Mouse (Mus musculus): Measurements from ENCODE around the gene Adtrp. TPM values are rescaled to one million over a fixed set of nuclear protein-coding genes. Genes with fewer than 3 reads are reported as not detected.

Adtrp gene
- not detected in 2 replicates for polyA plus RNA-seq (2016; fragmentation: Nextera tagmentation; extraction: Ambion mirVana)

DNA sequence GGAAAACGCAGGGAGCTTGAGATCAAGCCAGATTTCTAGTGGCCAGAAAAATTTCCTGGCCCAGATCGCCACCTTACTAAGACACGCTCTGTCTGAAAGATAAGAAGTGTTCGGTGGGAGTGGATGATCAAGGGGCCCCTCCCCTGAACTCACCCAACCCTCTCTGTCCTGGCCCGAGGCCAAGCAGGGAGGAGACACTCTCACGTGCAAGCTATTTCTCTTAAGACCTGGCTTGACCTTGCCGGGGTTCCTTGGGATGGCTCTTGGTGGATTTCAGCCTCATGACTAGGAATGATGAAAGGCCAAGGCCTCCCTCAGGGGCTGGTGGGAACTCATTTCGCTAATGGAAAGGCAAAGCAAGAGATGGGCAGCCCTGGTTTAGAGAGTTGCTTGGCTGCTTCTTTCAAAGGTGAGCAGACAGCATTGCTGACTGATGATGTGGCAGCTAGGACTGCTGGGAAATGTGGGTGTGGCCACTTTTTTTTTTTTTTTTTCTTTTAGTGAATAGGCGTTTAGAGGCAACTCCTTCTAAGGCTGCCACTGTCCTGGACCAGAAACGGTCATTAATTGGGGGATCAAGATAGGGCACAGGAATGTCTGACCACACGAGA, at the start of gene Adtrp:
TSS of gene Adtrp (minus strand) at position 169 of the 611 bp plus-strand sequence.
- no peak for DNase-seq (ENCODE audit: low spot score)
- WGBS, result 76% methylated on average over 11 of the region's 11 CpGs

DNA sequence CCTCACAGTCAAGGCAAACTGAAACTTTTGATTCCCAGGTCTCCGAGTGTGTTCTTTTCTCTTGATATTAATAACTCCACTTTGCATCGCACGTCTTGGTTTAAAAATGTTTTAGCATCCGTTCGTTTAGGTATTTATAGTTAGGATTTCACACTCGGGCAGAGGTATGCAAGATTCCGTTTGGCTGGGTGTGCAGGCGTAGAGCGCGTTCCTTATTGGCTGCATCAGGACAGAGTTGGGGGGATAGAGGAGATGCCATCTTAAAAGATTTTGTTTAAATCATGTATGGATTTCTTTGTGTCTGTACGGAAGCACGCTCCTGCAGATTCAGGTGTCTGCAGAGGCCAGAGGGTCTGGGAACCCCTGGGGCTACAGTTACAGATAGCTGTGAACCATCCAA, 44.5 kb upstream of the Adtrp start:
- Histone ChIP-seq H3K9me3 (no peaks in the 10 kb centered on the region), H3K36me3 (replicated peaks) (no peaks in the 10 kb centered on the region), H3K4me1 (no peaks in the 10 kb centered on the region), H3K27me3 (replicated peaks; ENCODE audit: low read depth, poor library complexity, severe bottlenecking) (no peaks in the 10 kb centered on the region), H3K27ac (replicated peaks) (no peak overlapping the region), H3K4me3 (no peak overlapping the region)
- DNase-seq (ENCODE audit: low spot score), result no peak
- WGBS, result 92% methylated on average over 12 of the region's 12 CpGs

More for the DNA sequence above, at the start of gene Adtrp:
- Histone ChIP-seq H3K4me3 (no peak within 1 kb of the TSS), H3K4me1 (peaks cover 27% of the 10 kb centered on the region), H3K27me3 (replicated peaks; ENCODE audit: low read depth, poor library complexity, severe bottlenecking) (0 out of 2 replicates have a peak, but pooled peaks cover 7% of the 10 kb centered on the region), H3K36me3 (replicated peaks) (no peaks in the 10 kb centered on the region), H3K27ac (replicated peaks) (no peak within 1 kb of the TSS), H3K9me3 (no peaks in the 10 kb centered on the region)

- no peaks in the 10 kb centered on the region for H3K4me1 ChIP-seq
- no peak overlapping the region for H3K4me3 ChIP-seq
- no peaks in the 10 kb centered on the region for H3K27me3 ChIP-seq (replicated peaks; ENCODE audit: low read depth, poor library complexity, severe bottlenecking)
- 90% methylated on average over 4 of the region's 4 CpGs for WGBS
- DNase-seq (ENCODE audit: low spot score), result no peak
- H3K36me3 ChIP-seq (replicated peaks), result no peaks in the 10 kb centered on the region
- H3K9me3 ChIP-seq, result no peaks in the 10 kb centered on the region
- H3K27ac ChIP-seq (replicated peaks), result no peak overlapping the region
These were observed 43.1 kb upstream of the Adtrp start for GRCm38 (mm10) chr13:41890618-41891017.

- WGBS, result 91% methylated on average over 2 of the region's 2 CpGs
- Histone ChIP-seq H3K4me3 (no peak overlapping the region), H3K27me3 (replicated peaks; ENCODE audit: low read depth, poor library complexity, severe bottlenecking) (no peaks in the 10 kb centered on the region), H3K9me3 (no peaks in the 10 kb centered on the region), H3K4me1 (no peaks in the 10 kb centered on the region), H3K27ac (replicated peaks) (no peak overlapping the region), H3K36me3 (replicated peaks) (no peaks in the 10 kb centered on the region)
- no peak for DNase-seq (ENCODE audit: low spot score)
These were observed 42.7 kb upstream of the Adtrp start for GRCm38 (mm10) chr13:41890111-41890600.

GRCm38 (mm10) chr13:41888644-41889043, 41.2 kb upstream of the Adtrp start:
- Histone ChIP-seq H3K36me3 (replicated peaks) (no peaks in the 10 kb centered on the region), H3K27me3 (replicated peaks; ENCODE audit: low read depth, poor library complexity, severe bottlenecking) (no peaks in the 10 kb centered on the region), H3K4me1 (no peaks in the 10 kb centered on the region), H3K4me3 (no peak overlapping the region), H3K27ac (replicated peaks) (no peak overlapping the region), H3K9me3 (no peaks in the 10 kb centered on the region)
- no peak for DNase-seq (ENCODE audit: low spot score)
- WGBS, result 84% methylated on average over 2 of the region's 2 CpGs

- Histone ChIP-seq H3K27me3 (replicated peaks; ENCODE audit: low read depth, poor library complexity, severe bottlenecking) (no peaks in the 10 kb centered on the region), H3K27ac (replicated peaks) (no peak overlapping the region), H3K9me3 (no peaks in the 10 kb centered on the region), H3K4me3 (no peak overlapping the region), H3K4me1 (no peaks in the 10 kb centered on the region), H3K36me3 (replicated peaks) (no peaks in the 10 kb centered on the region)
- no peak for DNase-seq (ENCODE audit: low spot score)
- WGBS, result 91% methylated on average over 4 of the region's 4 CpGs
These were observed 38.6 kb upstream of the Adtrp start for GRCm38 (mm10) chr13:41886120-41886519.

GRCm38 (mm10) chr13:41883665-41884291, 36.3 kb upstream of the Adtrp start:
- no peak for DNase-seq (ENCODE audit: low spot score)
- Histone ChIP-seq H3K9me3 (no peaks in the 10 kb centered on the region), H3K4me3 (no peak overlapping the region), H3K4me1 (no peaks in the 10 kb centered on the region), H3K27ac (replicated peaks) (no peak overlapping the region), H3K36me3 (replicated peaks) (no peaks in the 10 kb centered on the region), H3K27me3 (replicated peaks; ENCODE audit: low read depth, poor library complexity, severe bottlenecking) (no peaks in the 10 kb centered on the region)
- 73% methylated on average over 4 of the region's 4 CpGs for WGBS

DNA sequence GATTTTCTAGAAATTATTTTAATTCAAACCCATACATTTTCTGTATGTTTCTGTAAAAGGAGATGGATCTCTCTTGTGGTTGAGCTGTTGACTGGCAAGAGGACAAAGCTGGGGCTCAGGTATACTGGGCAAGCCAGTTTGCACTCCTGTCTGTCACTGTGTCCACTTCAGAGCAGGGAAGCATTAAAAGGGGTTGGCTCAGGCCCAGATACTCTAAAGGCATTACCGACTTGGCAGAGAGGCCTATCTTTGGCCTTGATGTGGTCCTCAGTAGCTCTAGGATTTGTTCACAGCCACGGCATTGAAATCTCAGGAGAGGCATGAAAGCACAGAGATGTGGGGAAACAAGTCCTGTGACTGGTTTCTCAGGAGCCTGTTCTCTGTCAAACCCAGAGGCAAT, 33.7 kb upstream of the Adtrp start:
- 86% methylated on average over 2 of the region's 2 CpGs for WGBS
- Histone ChIP-seq H3K27ac (replicated peaks) (no peak overlapping the region), H3K4me3 (no peak overlapping the region), H3K9me3 (no peaks in the 10 kb centered on the region), H3K27me3 (replicated peaks; ENCODE audit: low read depth, poor library complexity, severe bottlenecking) (no peaks in the 10 kb centered on the region), H3K36me3 (replicated peaks) (no peaks in the 10 kb centered on the region), H3K4me1 (no peaks in the 10 kb centered on the region)
- DNase-seq (ENCODE audit: low spot score), result no peak

- no peaks in the 10 kb centered on the region for H3K4me1 ChIP-seq
- H3K27ac ChIP-seq (replicated peaks), result no peak overlapping the region
These were observed 33.0 kb upstream of the Adtrp start for GRCm38 (mm10) chr13:41880525-41880924.

GRCm38 (mm10) chr13:41872686-41873085, 25.2 kb upstream of the Adtrp start:
- no peaks in the 10 kb centered on the region for H3K36me3 ChIP-seq (replicated peaks)
- no peak for DNase-seq (ENCODE audit: low spot score)
- WGBS, result 63% methylated on average over 7 of the region's 7 CpGs
- no peaks in the 10 kb centered on the region for H3K9me3 ChIP-seq
- no peaks in the 10 kb centered on the region for H3K27me3 ChIP-seq (replicated peaks; ENCODE audit: low read depth, poor library complexity, severe bottlenecking)
- no peak overlapping the region; the same call in 1 of the 2 replicates for H3K27ac ChIP-seq (replicated peaks)
- peaks cover 15% of the 10 kb centered on the region for H3K4me1 ChIP-seq
- no peak overlapping the region for H3K4me3 ChIP-seq

More at GRCm38 (mm10) chr13:41880525-41880924, 33.0 kb upstream of the Adtrp start:
- no peak overlapping the region for H3K4me3 ChIP-seq
- no peaks in the 10 kb centered on the region for H3K27me3 ChIP-seq (replicated peaks; ENCODE audit: low read depth, poor library complexity, severe bottlenecking)
- no peak for DNase-seq (ENCODE audit: low spot score)
- H3K9me3 ChIP-seq, result no peaks in the 10 kb centered on the region
- H3K36me3 ChIP-seq (replicated peaks), result no peaks in the 10 kb centered on the region

GRCm38 (mm10) chr13:41872161-41872562, 24.7 kb upstream of the Adtrp start:
- no peaks in the 10 kb centered on the region for H3K9me3 ChIP-seq
- no peak overlapping the region for H3K27ac ChIP-seq (replicated peaks)
- H3K4me3 ChIP-seq, result no peak overlapping the region
- no peaks in the 10 kb centered on the region for H3K36me3 ChIP-seq (replicated peaks)
- 33% methylated on average over 8 of the region's 8 CpGs for WGBS
- DNase-seq (ENCODE audit: low spot score), result no peak
- no peaks in the 10 kb centered on the region for H3K27me3 ChIP-seq (replicated peaks; ENCODE audit: low read depth, poor library complexity, severe bottlenecking)
- H3K4me1 ChIP-seq, result peaks cover 15% of the 10 kb centered on the region

- H3K27me3 ChIP-seq (replicated peaks; ENCODE audit: low read depth, poor library complexity, severe bottlenecking), result no peaks in the 10 kb centered on the region
- H3K4me1 ChIP-seq, result peaks cover 9% of the 10 kb centered on the region
- no peak for DNase-seq (ENCODE audit: low spot score)
- no peak overlapping the region for H3K4me3 ChIP-seq
- H3K9me3 ChIP-seq, result no peaks in the 10 kb centered on the region
- H3K36me3 ChIP-seq (replicated peaks), result no peaks in the 10 kb centered on the region
- 86% methylated on average over 2 of the region's 2 CpGs for WGBS
- no peak overlapping the region for H3K27ac ChIP-seq (replicated peaks)
These were observed 20.0 kb upstream of the Adtrp start for GRCm38 (mm10) chr13:41867533-41867932.

DNA sequence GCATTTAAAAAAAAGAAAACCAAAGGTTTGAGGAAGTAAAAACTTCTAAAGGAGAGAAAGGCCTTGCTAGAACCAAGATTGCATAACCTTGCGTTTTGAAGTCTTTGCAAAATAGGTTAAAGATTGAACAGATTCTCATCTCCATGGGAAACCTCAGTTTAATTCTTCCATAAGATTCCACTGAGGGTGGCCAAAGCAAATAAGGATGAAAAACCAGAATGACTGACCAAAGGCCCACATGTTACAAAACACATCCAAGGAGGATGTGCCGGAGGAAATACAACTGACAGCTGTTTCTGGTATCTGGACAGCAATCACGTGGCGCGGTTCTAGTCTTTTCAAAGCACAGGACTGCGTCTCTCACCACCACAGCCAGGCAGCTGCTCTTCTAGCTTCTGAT, 18.1 kb upstream of the Adtrp start:
- H3K27ac ChIP-seq (replicated peaks), result no peak overlapping the region
- H3K9me3 ChIP-seq, result no peaks in the 10 kb centered on the region
- 85% methylated on average over 6 of the region's 6 CpGs for WGBS
- no peaks in the 10 kb centered on the region for H3K27me3 ChIP-seq (replicated peaks; ENCODE audit: low read depth, poor library complexity, severe bottlenecking)
- H3K4me3 ChIP-seq, result no peak overlapping the region
- H3K36me3 ChIP-seq (replicated peaks), result no peaks in the 10 kb centered on the region
- no peak for DNase-seq (ENCODE audit: low spot score)
- no peaks in the 10 kb centered on the region for H3K4me1 ChIP-seq
